Mouse (Mus musculus): ENCODE measurements at regions not wholly inside any gene's neighbourhood (a gene's known extent, or its start where the extent isn't known, plus 50 kb on each side); places are given as distances from the start of the nearest gene placed in this dataset.

- Histone ChIP-seq H3K9me3 (replicated peaks; ENCODE audit: low read length) (no peaks in the 10 kb centered on the region), H3K4me2 (ENCODE audit: insufficient read depth, low read depth, poor library complexity, severe bottlenecking) (no peak overlapping the region), H3K79me2 (replicated peaks; ENCODE audit: control insufficient read depth, extremely low read depth, insufficient read depth, poor library complexity, severe bottlenecking) (no peaks in the 10 kb centered on the region), H3K27me3 (replicated peaks) (no peaks in the 10 kb centered on the region), H3K4me3 (replicated peaks in 1 of 3; ENCODE audit: low read depth in 2 of 3, low read length in 2 of 3, poor library complexity in 1 of 3) (no peak overlapping the region), H3K4me1 (ENCODE audit: control insufficient read depth in 1 of 2, insufficient read depth in 2 of 2) (peaks cover 0 to 4% of the 10 kb centered on the region in 2 experiments; a peak in 1 of 4 replicates), H3K36me3 (replicated peaks in 1 of 2; ENCODE audit: control insufficient read depth in 1 of 2, insufficient read depth in 1 of 2, low read length in 1 of 2) (no peaks in the 10 kb centered on the region), H3K9ac (ENCODE audit: insufficient read depth, low read depth) (no peak overlapping the region), H3K27ac (ENCODE audit: insufficient read depth, low read depth) (no peak overlapping the region)
- DNase-seq (ENCODE audit: extremely low read depth), result no peak
- in situ Hi-C loops (cut with MboI; ENCODE audit: low pct_ligation_motif_present, low pct_unique_long_range_greater_than_20kb, low sequenced_read_pairs), result no loop called here
- dilution Hi-C loops (cut with MboI; ENCODE audit: extremely low pct_ligation_motif_present, extremely low pct_unique_long_range_greater_than_20kb, low sequenced_read_pairs), result no loop called here
- TF ChIP-seq MAFK (IDR thresholded peaks at IDR 0.05; ENCODE audit: insufficient replicate concordance, low read length), result no peak
- no peak for TF ChIP-seq TBP (conservative IDR thresholded peaks at IDR 0.05; ENCODE audit: low read depth, low read length)
- TF ChIP-seq TCF12 (IDR thresholded peaks at IDR 0.05; ENCODE audit: low read depth, low read length), result no peak
- TF ChIP-seq USF1 (IDR thresholded peaks at IDR 0.05; ENCODE audit: low read depth, low read length), result no peak
- no peak for TF ChIP-seq SIN3A (IDR thresholded peaks at IDR 0.05; ENCODE audit: low read length)
- no peak for TF ChIP-seq E2F4 (IDR thresholded peaks at IDR 0.05; ENCODE audit: insufficient replicate concordance, low read depth, low read length)
- TF ChIP-seq BHLHE40 (IDR thresholded peaks at IDR 0.05; ENCODE audit: low read depth, low read length), result no peak
- TF ChIP-seq RAD21 (IDR thresholded peaks at IDR 0.05; ENCODE audit: low read depth, low read length), result no peak
Measured at GRCm38 (mm10) chr8:41588157-41588556, 171.3 kb upstream of the Frg1 start.

- TF ChIP-seq USF2 (conservative IDR thresholded peaks at IDR 0.05; ENCODE audit: low read depth, low read length) (no peak), RAD21 (IDR thresholded peaks at IDR 0.05; ENCODE audit: low read depth, low read length) (peak; percentile 89), POLR2AphosphoS2 (IDR thresholded peaks at IDR 0.05; ENCODE audit: low read depth, low read length) (no peak), CTCF (conservative IDR thresholded peaks at IDR 0.05 in 1 of 2, IDR thresholded peaks at IDR 0.05 in 1 of 2; ENCODE audit: low read depth in 2 of 2, low read length in 2 of 2) (peak; percentile 76 to 78), SMC3 (IDR thresholded peaks at IDR 0.05; ENCODE audit: low read depth, low read length) (peak; percentile 64)
- H3K4me2 ChIP-seq (ENCODE audit: insufficient read depth, low read depth, poor library complexity, severe bottlenecking), result no peak overlapping the region
- H3K27me3 ChIP-seq (replicated peaks), result no peaks in the 10 kb centered on the region
- DNase-seq (ENCODE audit: extremely low read depth), result peak; percentile 82
- H3K36me3 ChIP-seq (replicated peaks in 1 of 2; ENCODE audit: control insufficient read depth in 1 of 2, insufficient read depth in 1 of 2, low read length in 1 of 2), result no peaks in the 10 kb centered on the region
- H3K4me1 ChIP-seq (ENCODE audit: control insufficient read depth in 1 of 2, insufficient read depth in 2 of 2), result no peaks in the 10 kb centered on the region
- no peak overlapping the region for H3K9ac ChIP-seq (ENCODE audit: insufficient read depth, low read depth)
- no peaks in the 10 kb centered on the region for H3K9me3 ChIP-seq (replicated peaks; ENCODE audit: low read length)
- in situ Hi-C loops (cut with MboI; ENCODE audit: low pct_ligation_motif_present, low pct_unique_long_range_greater_than_20kb, low sequenced_read_pairs) (no loop called here), dilution Hi-C loops (cut with MboI; ENCODE audit: extremely low pct_ligation_motif_present, extremely low pct_unique_long_range_greater_than_20kb, low sequenced_read_pairs) (no loop called here)
- H3K79me2 ChIP-seq (replicated peaks; ENCODE audit: control insufficient read depth, extremely low read depth, insufficient read depth, poor library complexity, severe bottlenecking), result no peaks in the 10 kb centered on the region
- no peak overlapping the region for H3K27ac ChIP-seq (ENCODE audit: insufficient read depth, low read depth)
- no peak overlapping the region for H3K4me3 ChIP-seq (replicated peaks in 1 of 3; ENCODE audit: low read depth in 2 of 3, low read length in 2 of 3, poor library complexity in 1 of 3)
Measured at GRCm38 (mm10) chr8:41573027-41573885, 156.4 kb upstream of the Frg1 start.

- H3K4me3 ChIP-seq (replicated peaks in 1 of 3; ENCODE audit: low read depth in 2 of 3, low read length in 2 of 3, poor library complexity in 1 of 3), result no peak overlapping the region
- no peaks in the 10 kb centered on the region for H3K9me3 ChIP-seq (replicated peaks; ENCODE audit: low read length)
- in situ Hi-C loops (cut with MboI; ENCODE audit: low pct_ligation_motif_present, low pct_unique_long_range_greater_than_20kb, low sequenced_read_pairs), result no loop called here
- no peak for DNase-seq (ENCODE audit: extremely low read depth)
- no peak overlapping the region for H3K27ac ChIP-seq (ENCODE audit: insufficient read depth, low read depth)
- no peak overlapping the region for H3K4me2 ChIP-seq (ENCODE audit: insufficient read depth, low read depth, poor library complexity, severe bottlenecking)
- no peak overlapping the region for H3K9ac ChIP-seq (ENCODE audit: insufficient read depth, low read depth)
- no peaks in the 10 kb centered on the region for H3K27me3 ChIP-seq (replicated peaks)
- TF ChIP-seq CHD2 (IDR thresholded peaks at IDR 0.05; ENCODE audit: low read length), result no peak
- no peak for TF ChIP-seq UBTF (IDR thresholded peaks at IDR 0.05; ENCODE audit: low read depth, low read length)
- TF ChIP-seq JUN (IDR thresholded peaks at IDR 0.05; ENCODE audit: insufficient read depth, low read depth, low read length), result no peak
- TF ChIP-seq PAX5 (IDR thresholded peaks at IDR 0.05; ENCODE audit: low read length), result no peak
- no peaks in the 10 kb centered on the region for H3K79me2 ChIP-seq (replicated peaks; ENCODE audit: control insufficient read depth, extremely low read depth, insufficient read depth, poor library complexity, severe bottlenecking)
- dilution Hi-C loops (cut with MboI; ENCODE audit: extremely low pct_ligation_motif_present, extremely low pct_unique_long_range_greater_than_20kb, low sequenced_read_pairs), result no loop called here
- no peaks in the 10 kb centered on the region for H3K4me1 ChIP-seq (ENCODE audit: control insufficient read depth in 1 of 2, insufficient read depth in 2 of 2)
- no peaks in the 10 kb centered on the region for H3K36me3 ChIP-seq (replicated peaks in 1 of 2; ENCODE audit: control insufficient read depth in 1 of 2, insufficient read depth in 1 of 2, low read length in 1 of 2)
Measured at GRCm38 (mm10) chr8:41570566-41570965, 153.7 kb upstream of the Frg1 start.

Measured in CH12.LX (cell line).